Mouse (Mus musculus): ENCODE data around the gene Trub1. TPM values are rescaled to one million over a fixed set of nuclear protein-coding genes. Genes with fewer than 3 reads are reported as not detected.
A peak's percentile ranks its signal among the peaks of the same experiment; 100 is the strongest.

Gene Trub1
- polyA plus RNA-seq, 1 experiment from 2014 or later: 29.2 TPM

DNA sequence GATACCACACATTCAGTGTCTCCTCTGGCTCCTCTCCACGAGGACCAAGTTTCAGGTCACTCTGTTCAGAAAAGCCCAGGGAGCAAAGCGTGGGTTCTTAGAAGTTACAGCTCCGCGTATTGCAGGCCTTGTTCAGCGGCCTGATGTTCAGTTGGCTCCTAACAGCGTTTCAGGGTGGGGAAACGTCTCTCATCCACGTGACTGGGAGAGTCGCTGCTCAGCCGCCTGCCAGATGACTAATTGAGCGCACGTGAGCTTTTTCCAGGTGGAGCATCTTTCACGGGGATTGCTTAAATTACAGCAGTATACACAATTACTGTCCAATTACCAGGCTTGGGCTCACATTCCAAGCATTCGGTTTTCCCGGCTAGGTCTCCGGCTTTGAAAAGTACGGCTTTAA lies 70.7 kb downstream of the Trub1 start:
- 65% methylated on average over 17 of the region's 17 CpGs for WGBS
- H3K4me2 ChIP-seq: no peak overlapping the region
- H3K9ac ChIP-seq: no peak overlapping the region
- no peak for DNase-seq
- TF ChIP-seq CTCF (IDR thresholded peaks at IDR 0.05; ENCODE audit: low read depth): no peak
- H3K4me1 ChIP-seq (ENCODE audit: insufficient read depth): no peaks in the 10 kb centered on the region; the same call in 1 of the 2 replicates
- ATAC-seq (ENCODE audit: insufficient read depth): no peak
- H3K9me3 ChIP-seq (ENCODE audit: low read depth, low read length): no peaks in the 10 kb centered on the region
- no peak overlapping the region for H3K27ac ChIP-seq (ENCODE audit: low read depth)
- H3K27me3 ChIP-seq (ENCODE audit: insufficient read depth, low read length): no peaks in the 10 kb centered on the region
- no peak overlapping the region for H3K4me3 ChIP-seq (ENCODE audit: low read depth, low read length)
- H3K36me3 ChIP-seq (ENCODE audit: insufficient read depth): no peaks in the 10 kb centered on the region

DNA sequence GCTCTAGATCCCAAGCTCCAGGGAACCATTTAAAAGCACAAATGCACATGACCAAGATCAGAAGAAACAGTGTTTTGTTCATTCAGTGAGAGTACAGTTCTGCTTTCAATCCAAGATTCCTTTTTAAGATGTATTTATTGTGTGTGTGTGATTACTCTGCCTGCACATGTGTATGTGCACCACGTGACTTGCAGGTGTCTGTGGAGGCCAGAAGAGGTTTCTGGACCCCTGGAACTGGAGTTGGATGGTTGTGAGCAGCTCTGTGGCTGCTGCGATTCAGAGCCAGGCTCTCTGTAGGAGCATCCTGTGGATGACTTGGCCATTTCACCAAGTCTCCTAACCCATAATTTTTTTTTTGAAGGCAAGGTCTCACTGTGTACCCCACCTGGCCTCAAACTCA lies 73.0 kb downstream of the Trub1 start:
- no peak for DNase-seq
- Histone ChIP-seq H3K9me3 (ENCODE audit: low read depth, low read length) (no peaks in the 10 kb centered on the region), H3K4me3 (ENCODE audit: low read depth, low read length) (no peak overlapping the region), H3K27me3 (ENCODE audit: insufficient read depth, low read length) (no peaks in the 10 kb centered on the region), H3K36me3 (ENCODE audit: insufficient read depth) (no peaks in the 10 kb centered on the region), H3K9ac (no peak overlapping the region), H3K4me2 (no peak overlapping the region), H3K4me1 (ENCODE audit: insufficient read depth) (no peaks in the 10 kb centered on the region; the same call in 1 of the 2 replicates), H3K27ac (ENCODE audit: low read depth) (no peak overlapping the region)
- 76% methylated on average over 2 of the region's 2 CpGs for WGBS
- ATAC-seq (ENCODE audit: insufficient read depth): no peak
- no peak for TF ChIP-seq CTCF (IDR thresholded peaks at IDR 0.05; ENCODE audit: low read depth)

DNA sequence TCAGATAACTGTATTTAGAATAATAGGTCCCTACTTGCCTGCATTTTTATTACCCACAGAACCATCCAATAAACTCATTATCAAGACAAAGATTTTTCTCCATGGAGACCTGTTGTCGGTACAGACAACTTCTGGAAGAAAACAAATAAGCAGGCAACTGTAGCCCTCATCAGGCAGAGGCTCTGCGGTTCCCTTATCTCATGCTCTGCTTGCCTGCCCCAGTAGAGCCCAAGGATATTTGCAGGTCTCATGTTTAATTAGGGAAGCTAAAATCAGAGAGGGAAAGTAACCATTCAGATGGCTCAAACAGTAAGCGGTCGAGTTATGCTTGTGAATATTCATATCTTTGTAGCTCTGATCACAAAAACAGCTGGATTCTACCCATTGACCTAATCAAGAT lies 77.5 kb downstream of the Trub1 start:
- no peak overlapping the region for H3K4me3 ChIP-seq (ENCODE audit: low read depth, low read length)
- WGBS: 76% methylated on average over 4 of the region's 4 CpGs
- H3K27ac ChIP-seq (ENCODE audit: low read depth): no peak overlapping the region
- H3K9ac ChIP-seq: no peak overlapping the region
- H3K36me3 ChIP-seq (ENCODE audit: insufficient read depth): no peaks in the 10 kb centered on the region
- no peaks in the 10 kb centered on the region for H3K9me3 ChIP-seq (ENCODE audit: low read depth, low read length)
- no peaks in the 10 kb centered on the region for H3K27me3 ChIP-seq (ENCODE audit: insufficient read depth, low read length)
- ATAC-seq (ENCODE audit: insufficient read depth) (no peak), DNase-seq (no peak)
- TF ChIP-seq CTCF (IDR thresholded peaks at IDR 0.05; ENCODE audit: low read depth): no peak
- no peaks in the 10 kb centered on the region for H3K4me1 ChIP-seq (ENCODE audit: insufficient read depth)
- no peak overlapping the region for H3K4me2 ChIP-seq

DNA sequence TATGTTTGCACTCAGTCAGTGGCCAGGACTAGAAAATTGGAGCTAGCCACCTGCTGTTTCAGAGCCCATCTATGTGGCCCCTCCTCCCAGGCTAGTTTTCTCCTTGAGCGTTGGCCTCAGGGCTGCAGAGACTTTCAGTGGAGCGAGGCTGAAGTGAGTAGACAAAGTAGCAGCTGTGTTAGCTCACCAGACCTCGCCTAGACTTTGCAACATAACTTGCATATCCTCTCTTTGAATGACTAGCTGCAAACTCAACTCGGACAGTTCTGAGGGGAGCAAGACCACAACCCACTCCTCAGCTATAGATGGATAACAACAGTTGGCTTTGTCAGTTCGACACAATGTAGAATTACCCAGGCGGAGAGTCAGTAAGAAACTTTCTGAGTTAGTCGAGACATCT lies 81.5 kb downstream of the Trub1 start:
- 51% methylated on average over 7 of the region's 7 CpGs for WGBS
- no peaks in the 10 kb centered on the region for H3K4me1 ChIP-seq (ENCODE audit: insufficient read depth)
- ATAC-seq (ENCODE audit: insufficient read depth) (peak; percentile 63), DNase-seq (peak; percentile 41)
- no peak overlapping the region for H3K27ac ChIP-seq (ENCODE audit: low read depth)
- H3K36me3 ChIP-seq (ENCODE audit: insufficient read depth): no peaks in the 10 kb centered on the region
- no peak for TF ChIP-seq CTCF (IDR thresholded peaks at IDR 0.05; ENCODE audit: low read depth)
- H3K9me3 ChIP-seq (ENCODE audit: low read depth, low read length): no peaks in the 10 kb centered on the region
- no peaks in the 10 kb centered on the region for H3K27me3 ChIP-seq (ENCODE audit: insufficient read depth, low read length)
- H3K4me2 ChIP-seq: no peak overlapping the region
- no peak overlapping the region for H3K4me3 ChIP-seq (ENCODE audit: low read depth, low read length)
- no peak overlapping the region for H3K9ac ChIP-seq

DNA sequence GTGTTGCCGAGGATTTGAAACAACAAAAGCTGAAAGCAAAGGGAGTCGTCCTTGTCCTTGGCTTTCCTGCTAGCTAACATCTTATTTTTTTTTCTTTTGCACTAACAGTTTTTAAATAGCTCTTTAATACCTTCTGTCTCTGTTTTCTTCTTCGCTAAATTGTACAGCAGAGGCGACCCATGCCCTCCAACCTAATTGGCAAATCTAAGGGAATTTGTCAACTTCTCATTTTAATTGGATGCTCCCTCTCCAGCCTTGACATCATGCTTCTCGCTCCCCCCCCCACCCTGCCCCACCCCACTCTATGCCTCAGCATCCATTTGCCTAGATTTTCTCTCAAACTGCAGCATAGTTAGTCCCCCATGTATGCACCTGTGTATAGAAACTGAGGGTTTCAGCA lies 83.8 kb downstream of the Trub1 start:
- 59% methylated on average over 5 of the region's 5 CpGs for WGBS
- no peaks in the 10 kb centered on the region for H3K4me1 ChIP-seq (ENCODE audit: insufficient read depth)
- no peak overlapping the region for H3K4me3 ChIP-seq (ENCODE audit: low read depth, low read length)
- no peak for ATAC-seq (ENCODE audit: insufficient read depth)
- no peak for TF ChIP-seq CTCF (IDR thresholded peaks at IDR 0.05; ENCODE audit: low read depth)
- no peak overlapping the region for H3K4me2 ChIP-seq
- no peak for DNase-seq
- no peaks in the 10 kb centered on the region for H3K9me3 ChIP-seq (ENCODE audit: low read depth, low read length)
- H3K36me3 ChIP-seq (ENCODE audit: insufficient read depth): no peaks in the 10 kb centered on the region
- no peak overlapping the region for H3K27ac ChIP-seq (ENCODE audit: low read depth)
- H3K27me3 ChIP-seq (ENCODE audit: insufficient read depth, low read length): no peaks in the 10 kb centered on the region
- H3K9ac ChIP-seq: no peak overlapping the region

DNA sequence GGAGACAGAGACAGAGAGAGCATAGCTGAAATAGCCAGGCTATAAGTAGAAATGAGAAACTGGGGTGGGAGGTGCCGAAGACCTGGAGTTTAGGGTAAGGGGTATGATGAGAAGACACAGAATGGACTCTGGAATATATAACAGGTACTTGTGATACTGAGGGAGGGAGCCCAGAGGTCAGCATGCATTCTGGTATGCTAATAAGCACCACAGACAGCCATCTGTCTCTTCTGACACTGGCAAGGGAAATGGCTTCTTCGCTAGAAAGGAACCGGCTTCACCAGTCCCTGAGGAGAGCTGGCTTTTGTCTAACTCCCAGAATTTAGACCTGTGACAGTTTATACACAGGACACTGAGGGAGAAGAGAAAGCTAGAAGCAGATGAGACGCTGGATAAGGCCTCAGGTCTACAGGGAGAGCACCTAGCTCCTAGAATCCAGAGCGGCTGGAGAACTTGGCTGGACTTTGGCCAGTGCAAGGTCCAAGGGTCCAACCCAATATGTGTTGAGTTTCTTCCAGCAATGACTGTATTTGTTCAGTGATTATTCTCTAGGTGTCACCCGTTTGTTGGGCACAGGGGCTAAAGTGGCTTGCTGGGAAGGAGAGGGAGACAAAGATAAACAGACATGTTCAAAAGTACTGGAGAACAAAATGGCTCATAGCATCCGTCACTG lies 84.9 kb downstream of the Trub1 start:
- ATAC-seq (ENCODE audit: insufficient read depth) (no peak), DNase-seq (no peak)
- WGBS: 65% methylated on average over 7 of the region's 7 CpGs
- no peaks in the 10 kb centered on the region for H3K9me3 ChIP-seq (ENCODE audit: low read depth, low read length)
- H3K27me3 ChIP-seq (ENCODE audit: insufficient read depth, low read length): no peaks in the 10 kb centered on the region
- H3K9ac ChIP-seq: no peak overlapping the region
- H3K36me3 ChIP-seq (ENCODE audit: insufficient read depth): no peaks in the 10 kb centered on the region
- no peaks in the 10 kb centered on the region for H3K4me1 ChIP-seq (ENCODE audit: insufficient read depth)
- H3K4me3 ChIP-seq (ENCODE audit: low read depth, low read length): no peak overlapping the region
- no peak overlapping the region for H3K27ac ChIP-seq (ENCODE audit: low read depth)
- no peak overlapping the region for H3K4me2 ChIP-seq
- TF ChIP-seq CTCF (IDR thresholded peaks at IDR 0.05; ENCODE audit: low read depth): no peak

DNA sequence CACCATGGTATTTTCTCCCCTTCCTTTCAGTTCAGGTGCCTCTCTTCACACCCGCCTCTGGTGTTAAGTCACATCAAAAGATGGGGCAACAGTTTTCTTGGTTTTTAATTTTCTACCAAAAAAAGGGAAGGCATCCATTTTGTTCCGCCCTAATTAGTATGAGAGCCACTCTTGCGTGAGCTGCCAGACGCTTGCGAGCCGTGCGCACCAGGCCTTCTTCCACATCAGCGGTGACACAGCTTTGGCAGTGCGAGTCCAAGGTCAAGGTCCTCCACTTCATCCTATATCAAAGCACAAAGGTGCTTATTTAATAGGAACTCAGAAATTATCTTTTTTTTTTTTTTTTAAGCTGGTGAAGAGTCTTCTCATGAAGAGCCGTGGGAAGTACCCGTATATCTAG lies 87.4 kb downstream of the Trub1 start:
- Histone ChIP-seq H3K9ac (no peak overlapping the region), H3K4me3 (ENCODE audit: low read depth, low read length) (no peak overlapping the region), H3K27me3 (ENCODE audit: insufficient read depth, low read length) (no peaks in the 10 kb centered on the region), H3K4me1 (ENCODE audit: insufficient read depth) (no peaks in the 10 kb centered on the region), H3K36me3 (ENCODE audit: insufficient read depth) (no peaks in the 10 kb centered on the region), H3K9me3 (ENCODE audit: low read depth, low read length) (no peaks in the 10 kb centered on the region), H3K4me2 (no peak overlapping the region), H3K27ac (ENCODE audit: low read depth) (no peak overlapping the region)
- DNase-seq: no peak
- 93% methylated on average over 11 of the region's 11 CpGs for WGBS
- no peak for ATAC-seq (ENCODE audit: insufficient read depth)
- TF ChIP-seq CTCF (IDR thresholded peaks at IDR 0.05; ENCODE audit: low read depth): no peak

Other genes starting within 250 kb of the Trub1 start
- gene Ablim1, start 138.0 kb upstream of the Trub1 start, polyA plus RNA-seq (2014; fragmentation: Nextera tagmentation; extraction: Ambion mirVana): 39.9 TPM in 2 replicates
- gene Fam160b1, start 92.2 kb upstream of the Trub1 start, polyA plus RNA-seq (2014; fragmentation: Nextera tagmentation; extraction: Ambion mirVana): 20.3 and 21.2 TPM in 2 replicates
- 7.1 and 7.7 TPM in 2 replicates for gene Atrnl1, start 158.1 kb downstream of the Trub1 start, polyA plus RNA-seq (2014; fragmentation: Nextera tagmentation; extraction: Ambion mirVana)